10 mouse cellular contexts compared by ENCODE assay signal in the genomic region with DNA sequence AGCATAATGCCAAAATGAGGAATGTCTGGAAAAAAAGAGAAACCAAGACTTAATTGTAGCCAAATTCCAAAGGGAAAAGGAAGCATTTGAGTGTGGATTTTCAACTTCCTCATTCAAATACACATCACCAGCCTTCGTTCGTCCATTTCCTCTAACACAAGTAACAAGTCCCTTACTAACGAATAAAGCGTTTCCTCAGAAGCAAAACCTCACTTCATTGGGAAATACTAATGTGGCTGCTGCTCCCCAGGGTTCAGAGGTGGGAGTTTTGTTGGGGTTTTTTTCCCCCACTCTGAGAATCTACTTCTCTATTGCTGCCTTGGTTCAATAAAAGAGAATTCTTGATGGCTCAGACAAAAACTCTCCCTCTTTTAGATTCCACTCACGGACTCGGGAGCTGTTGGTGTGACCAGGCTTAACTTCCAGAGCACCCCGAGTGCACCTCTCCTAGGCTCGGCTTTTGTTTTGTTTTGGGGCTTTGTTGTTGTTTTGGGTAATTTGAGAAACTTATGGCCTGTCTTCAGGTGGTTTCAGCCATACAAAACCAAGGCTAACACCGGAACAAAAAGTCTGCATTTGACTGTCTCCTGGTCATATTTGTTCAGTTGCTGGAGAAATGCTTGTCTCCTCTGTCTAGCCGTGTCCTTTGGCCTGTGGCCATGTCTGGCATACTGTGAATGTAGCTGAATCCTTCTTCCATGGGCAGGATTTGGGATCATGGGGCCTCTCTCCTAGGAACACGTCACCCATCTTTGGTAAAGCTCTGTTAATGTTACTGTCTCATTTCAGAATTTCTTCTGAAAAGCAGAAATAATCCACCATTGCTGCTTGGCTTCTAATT.
DNase-seq lines count a peak whose midpoint lies in the region; ATAC-seq and TF ChIP-seq lines count a peak whose summit lies in the region.
"Had no signal": no experiment of that assay in that cellular context is flagged by ENCODE, and none has a peak within 500 bp of the region (broad histone marks: within the 10 kb centered on the region; RNA-seq: fewer than 3 reads in every experiment).

No protein-coding gene starts in this region.

- no peaks in the 10 kb centered on the region for H3K4me1 ChIP-seq in cortical plate, adult 2 months (ENCODE audit: control insufficient read depth, insufficient read depth, low read length)
- peaks cover 3% of the 10 kb centered on the region for H3K4me1 ChIP-seq in hindbrain, embryonic 13.5 days (replicated peaks)
- H3K4me1 ChIP-seq in midbrain, embryonic 13.5 days (replicated peaks), result peaks cover 18% of the 10 kb centered on the region
- H3K4me1 ChIP-seq in liver, embryonic 12.5 days, result no peaks in the 10 kb centered on the region
- H3K4me1 ChIP-seq: limb, embryonic 15.5 days had no signal

- no peak overlapping the region for H3K4me2 ChIP-seq in hindbrain, embryonic 13.5 days
- no peak overlapping the region for H3K4me2 ChIP-seq in midbrain, embryonic 13.5 days (replicated peaks)
- no peak overlapping the region for H3K4me2 ChIP-seq in liver, embryonic 12.5 days
- H3K4me2 ChIP-seq: limb, embryonic 15.5 days had no signal

- ATAC-seq in hindbrain, embryonic 13.5 days (ENCODE audit: low FRiP score), result peak; percentile 71
- ATAC-seq in midbrain, embryonic 13.5 days, result peak; percentile 73
- no peak for ATAC-seq in liver, embryonic 12.5 days
- ATAC-seq: intestine, embryonic 16.5 days had no signal

- H3K9ac ChIP-seq in hindbrain, embryonic 13.5 days, result no peak overlapping the region
- no peak overlapping the region for H3K9ac ChIP-seq in midbrain, embryonic 13.5 days (replicated peaks)
- H3K9ac ChIP-seq in liver, embryonic 12.5 days, result no peak overlapping the region
- H3K9ac ChIP-seq: limb, embryonic 15.5 days had no signal

- H3K27me3 ChIP-seq in hindbrain, embryonic 13.5 days, result no peaks in the 10 kb centered on the region
- H3K27me3 ChIP-seq in midbrain, embryonic 13.5 days, result no peaks in the 10 kb centered on the region
- H3K27me3 ChIP-seq in liver, embryonic 12.5 days (replicated peaks), result no peaks in the 10 kb centered on the region; the same call in 1 of the 2 replicates
- H3K27me3 ChIP-seq: limb, embryonic 15.5 days had no signal

- 52% methylated on average over 11 of the region's 11 CpGs for WGBS in hindbrain, embryonic 13.5 days
- WGBS in midbrain, embryonic 13.5 days, result 44% methylated on average over 11 of the region's 11 CpGs
- WGBS in liver, embryonic 12.5 days (ENCODE audit: insufficient replicate concordance), result 44% methylated on average over 11 of the region's 11 CpGs

- intact Hi-C loops in heart, postnatal 14 days (cut with DNase I), result no loop called here
- intact Hi-C loops in heart, postnatal 36 days (cut with DNase I), result no loop called here

- DNase-seq in heart, postnatal 14 days, result peak; percentile 2 to 11
- no peak for DNase-seq in heart, adult 9 months (ENCODE audit: low spot score in 2 of 2)
- DNase-seq in liver, result no peak
- DNase-seq in heart, postnatal 36 days, result no peak

- TF ChIP-seq CTCF in cortical plate, adult 2 months (IDR thresholded peaks at IDR 0.05; ENCODE audit: extremely low read depth, insufficient read depth, low read length), result no peak

- peak overlapping the region; percentile 65 for H3K27ac ChIP-seq in cortical plate, adult 2 months (ENCODE audit: insufficient read depth, low read length)
- peak overlapping the region; percentile 52 for H3K27ac ChIP-seq in hindbrain, embryonic 13.5 days
- peak overlapping the region; percentile 41; the same call in 1 of the 2 replicates for H3K27ac ChIP-seq in midbrain, embryonic 13.5 days
- H3K27ac ChIP-seq in liver, embryonic 12.5 days, result no peak overlapping the region
- H3K27ac ChIP-seq: limb, embryonic 15.5 days had no signal

- no peaks in the 10 kb centered on the region for H3K9me3 ChIP-seq in hindbrain, embryonic 13.5 days
- no peaks in the 10 kb centered on the region for H3K9me3 ChIP-seq in midbrain, embryonic 13.5 days
- H3K9me3 ChIP-seq in liver, embryonic 12.5 days (replicated peaks), result no peaks in the 10 kb centered on the region
- H3K9me3 ChIP-seq: limb, embryonic 15.5 days had no signal

- TF ChIP-seq POLR2A in cortical plate, adult 2 months (IDR thresholded peaks at IDR 0.05; ENCODE audit: extremely low read depth, insufficient read depth, low read length), result no peak

- H3K4me3 ChIP-seq in cortical plate, adult 2 months (ENCODE audit: insufficient read depth, low read length), result no peak overlapping the region
- no peak overlapping the region for H3K4me3 ChIP-seq in hindbrain, embryonic 13.5 days
- no peak overlapping the region for H3K4me3 ChIP-seq in midbrain, embryonic 13.5 days (replicated peaks)
- H3K4me3 ChIP-seq in liver, embryonic 12.5 days, result no peak overlapping the region
- H3K4me3 ChIP-seq: limb, embryonic 15.5 days had no signal

- no peaks in the 10 kb centered on the region for H3K36me3 ChIP-seq in hindbrain, embryonic 13.5 days
- H3K36me3 ChIP-seq in midbrain, embryonic 13.5 days, result no peaks in the 10 kb centered on the region
- no peaks in the 10 kb centered on the region for H3K36me3 ChIP-seq in liver, embryonic 12.5 days
- H3K36me3 ChIP-seq: limb, embryonic 15.5 days had no signal

Comparison
In these comparisons a context has a peak if more than half of its experiments do, and no peak if none do; other contexts are left out.
1. DNase-seq: peak in heart, postnatal 14 days (2 of 2); none in heart, adult 9 months (0 of 2), liver (single experiment) and heart, postnatal 36 days (0 of 2).